Mouse (Mus musculus) v-Abl transformed pro-B cells (cell line): Measurements from ENCODE around the gene Gsc2.

Experiments used
- in situ Hi-C, 2 experiments: fragments of 400-800 bp; cut with MboI; formaldehyde crosslinking; loops; one replicate each; pipeline ENCODE4 v1.15.1; 2025; ENCODE audit not compliant: unreplicated experiment in 2 of 2

Gene Gsc2

DNA sequence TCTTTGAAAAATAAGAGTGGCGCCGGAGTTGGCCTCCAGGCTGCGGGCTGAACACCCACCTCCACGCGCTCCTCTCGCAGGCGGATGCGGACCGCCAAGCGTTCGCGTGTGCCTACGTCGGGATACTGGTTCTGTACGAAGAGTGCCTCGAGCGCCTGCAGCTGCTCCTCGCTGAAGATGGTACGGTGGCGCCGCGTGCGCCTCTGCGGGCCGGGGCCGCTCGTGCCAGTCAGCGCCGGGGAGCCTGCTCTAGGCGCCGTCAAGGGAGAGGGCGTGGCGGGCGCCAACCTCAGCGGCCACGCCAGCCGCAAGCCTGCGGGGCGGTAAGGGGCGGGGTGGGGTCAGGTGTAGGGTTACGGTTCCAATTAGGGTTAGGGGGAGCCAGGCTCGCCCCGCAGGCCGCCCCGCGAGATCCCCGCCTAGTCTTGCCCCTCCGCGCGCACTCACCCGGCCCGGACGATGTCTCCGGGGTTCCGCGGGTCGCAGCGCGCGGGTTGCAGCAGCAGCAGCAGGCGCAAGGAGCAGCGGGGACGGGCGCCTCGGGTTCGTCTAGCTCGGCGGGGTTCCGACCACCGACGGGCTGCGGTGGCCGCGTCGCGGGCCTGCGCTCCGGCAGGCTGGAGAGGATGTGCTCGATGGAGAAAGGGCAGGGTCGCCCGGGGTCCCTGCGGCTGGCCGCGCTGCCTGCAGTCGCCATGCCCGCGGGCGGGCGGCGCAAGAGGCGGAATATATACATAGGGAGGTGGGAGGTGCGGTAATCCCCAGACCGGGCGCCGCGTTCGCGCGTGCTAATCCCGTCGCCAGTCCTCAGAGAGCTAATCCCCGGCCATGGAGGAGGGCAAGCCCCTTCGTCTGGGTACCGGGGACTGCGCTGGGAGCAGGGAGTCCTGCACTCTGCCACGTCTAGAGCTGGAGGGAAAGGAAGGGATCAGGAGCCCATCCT lies at the start of gene Gsc2:
Gsc2 (minus strand) TSS at position 753 of the 943 bp plus-strand sequence.
- in situ Hi-C loops = loop anchor here (5.0 kb wide), 2 partner anchors 73 to 123 kb away; no protein-coding TSS in a partner anchor

DNA sequence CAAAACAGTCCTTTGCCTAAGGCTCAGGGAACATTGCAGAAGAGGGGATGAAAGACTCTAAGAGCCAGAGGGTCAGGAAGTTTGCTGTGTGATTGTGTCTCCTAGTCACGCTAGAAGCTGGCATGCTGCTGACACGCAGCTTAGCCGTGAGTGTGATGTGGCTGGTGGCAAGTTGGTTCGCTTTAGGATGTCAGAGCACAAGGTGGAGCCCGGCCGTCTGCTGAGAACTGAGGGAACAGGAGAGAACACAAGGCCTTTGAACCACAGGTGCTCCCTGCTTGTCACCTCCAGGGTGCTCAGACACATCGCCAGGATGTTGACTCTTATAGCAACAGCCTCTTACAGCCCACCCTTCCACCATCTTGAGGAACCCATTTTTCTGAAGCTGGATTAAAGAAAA lies 47.2 kb upstream of the Gsc2 start:
- in situ Hi-C loops = loop anchor here in 1 of 2 experiments (25.0 kb wide), 1 partner anchor 1075 kb away; no protein-coding TSS in a partner anchor

DNA sequence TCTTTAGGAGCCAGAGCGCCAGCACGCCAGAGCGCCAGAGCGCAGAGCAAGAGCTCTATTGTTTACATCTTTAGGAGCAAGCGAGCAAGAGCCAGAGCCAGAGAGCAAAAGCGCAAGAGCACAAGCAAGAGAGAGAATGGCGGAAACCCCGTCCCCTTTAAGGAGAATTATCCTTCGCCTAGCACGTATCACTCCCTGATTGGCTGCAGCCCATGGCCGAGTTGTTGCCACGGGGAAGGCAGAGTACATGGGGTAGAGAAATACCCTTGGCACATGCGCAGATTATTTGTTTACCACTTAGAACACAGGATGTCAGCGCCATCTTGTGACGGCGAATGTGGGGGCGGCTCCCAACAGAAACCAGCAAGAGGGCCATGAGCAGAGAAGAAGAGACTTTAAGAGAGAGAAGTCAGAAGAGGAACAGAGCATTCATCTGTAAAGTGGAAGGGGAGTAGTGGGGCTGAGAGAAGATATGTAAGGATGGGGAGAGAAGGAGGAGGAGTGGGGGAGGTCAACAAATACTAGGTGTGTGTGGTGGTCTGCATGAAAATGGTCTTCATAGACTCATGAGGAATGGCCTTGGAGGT lies 41.3 kb upstream of the Gsc2 start:
- in situ Hi-C loops = loop anchor here in 1 of 2 experiments (25.0 kb wide), 1 partner anchor 1081 kb away; no protein-coding TSS in a partner anchor

DNA sequence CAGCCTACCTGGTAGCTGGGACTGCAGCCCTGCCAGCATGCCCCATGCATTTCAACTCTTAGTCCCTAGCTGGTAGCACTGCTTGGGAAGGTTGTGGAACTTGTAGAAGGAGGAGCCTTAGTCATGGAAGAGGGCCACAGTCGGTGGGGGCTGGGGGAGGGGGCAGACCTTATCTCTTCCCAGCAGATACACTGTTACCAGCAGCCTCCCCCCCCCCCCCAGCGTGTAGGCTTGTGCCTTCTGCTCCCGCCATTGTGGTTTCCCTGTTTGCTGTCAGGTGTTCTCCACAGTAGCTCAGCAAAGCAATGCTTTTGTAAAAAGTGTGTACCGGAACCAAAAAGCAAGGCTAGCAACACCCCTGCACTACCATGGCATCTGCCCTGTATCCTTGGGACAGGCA lies 36.8 kb upstream of the Gsc2 start:
- in situ Hi-C loops = loop anchor here in 1 of 2 experiments (25.0 kb wide), 1 partner anchor 1086 kb away; no protein-coding TSS in a partner anchor

DNA sequence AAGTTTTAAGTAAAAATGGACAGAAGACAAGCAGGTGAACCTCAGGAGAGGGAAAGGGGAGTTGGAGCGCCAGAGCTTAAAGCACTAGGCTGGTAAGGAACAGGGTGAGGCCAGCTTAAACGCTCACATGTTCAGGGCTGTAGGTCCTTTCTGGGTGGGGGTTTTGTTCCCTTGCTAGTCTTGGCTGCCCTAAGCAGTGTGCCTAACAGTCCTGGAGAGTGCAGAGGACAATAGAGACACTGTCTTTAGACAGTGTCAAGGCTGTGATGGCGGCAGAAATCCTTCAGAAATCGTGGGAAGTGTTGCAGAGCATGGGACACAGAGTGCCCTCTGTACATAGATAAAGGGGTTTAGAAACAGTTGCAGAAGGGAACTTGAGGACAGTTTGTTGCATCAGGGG lies 35.2 kb upstream of the Gsc2 start:
- in situ Hi-C loops = loop anchor here in 1 of 2 experiments (25.0 kb wide), 1 partner anchor 1087 kb away; no protein-coding TSS in a partner anchor

DNA sequence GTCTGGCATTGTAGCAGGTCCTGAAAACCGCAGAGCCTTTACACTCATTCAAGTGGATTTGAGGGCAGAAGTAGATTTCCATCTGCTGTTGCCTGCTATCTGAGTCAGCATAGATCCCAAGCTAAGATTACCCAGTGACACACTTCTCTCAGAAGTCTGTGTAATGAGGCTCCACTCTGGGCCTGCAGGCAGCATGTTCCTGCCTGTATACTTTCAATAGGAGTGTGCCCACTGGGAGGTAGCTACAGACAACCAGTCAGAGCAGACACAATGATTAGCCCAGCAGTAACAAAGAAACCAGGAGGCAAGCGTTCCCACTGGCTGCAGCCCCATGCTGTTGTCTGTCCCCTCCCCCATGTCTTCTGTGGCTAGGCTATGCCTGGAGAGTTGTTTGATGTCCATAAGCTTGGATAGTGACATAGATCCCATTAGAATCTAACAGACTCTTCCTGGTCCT lies 34.6 kb upstream of the Gsc2 start:
- in situ Hi-C loops = no loop called here

DNA sequence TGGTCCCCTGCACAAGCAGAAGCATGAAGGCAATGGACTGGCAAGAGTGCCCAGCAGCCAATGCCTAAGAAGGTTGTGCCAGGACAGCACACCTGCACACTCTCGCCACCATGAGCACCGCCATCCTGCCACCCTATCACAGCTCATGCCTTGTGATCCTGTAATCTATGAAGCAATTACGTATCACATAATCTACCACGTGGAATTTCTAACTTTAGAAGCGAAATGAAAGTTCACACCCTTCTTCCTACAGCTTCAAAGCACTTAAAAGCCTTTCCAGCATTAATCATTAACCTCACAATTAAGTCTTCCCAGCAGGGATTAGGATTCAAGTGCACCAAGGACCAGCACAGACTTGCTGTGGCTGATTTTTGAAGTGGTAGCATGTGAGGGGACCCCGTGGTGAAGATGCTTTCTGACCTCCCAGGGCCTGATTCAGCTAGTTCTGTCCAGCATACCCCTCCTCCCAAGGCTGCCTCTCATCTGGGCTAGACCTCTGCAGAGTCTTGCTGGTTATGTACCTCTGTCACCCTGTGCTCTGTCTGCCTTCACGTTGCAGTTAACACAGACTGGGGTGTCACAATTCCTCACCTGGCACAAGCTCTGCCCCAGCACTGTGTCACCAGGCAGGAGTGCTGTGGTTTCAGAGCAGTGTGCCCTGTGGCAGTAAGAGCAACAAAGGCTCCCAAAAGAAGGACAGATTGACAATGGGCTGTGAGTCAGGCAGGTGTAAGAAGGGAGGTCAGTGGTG lies 30.4 kb upstream of the Gsc2 start:
- in situ Hi-C loops = no loop called here

DNA sequence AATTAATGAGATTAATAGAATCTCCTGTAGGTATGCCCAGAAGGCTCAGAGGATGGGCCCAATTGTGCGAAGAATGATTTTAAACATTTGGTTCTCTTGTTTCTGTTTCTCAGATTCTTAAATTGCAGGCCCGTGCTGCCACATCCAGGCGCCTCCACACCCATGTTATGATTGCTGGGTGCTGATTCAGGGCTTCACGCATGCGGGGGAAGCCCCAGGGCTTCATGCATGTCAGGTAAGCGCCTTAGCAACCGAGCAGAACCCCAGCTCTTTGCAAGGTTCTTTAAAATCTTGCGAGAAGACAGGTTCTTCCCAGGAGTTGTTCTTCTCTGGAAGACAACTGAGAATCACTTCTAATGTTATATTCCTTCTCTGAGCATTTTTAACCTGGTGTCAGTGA lies 28.6 kb upstream of the Gsc2 start:
- in situ Hi-C loops = no loop called here

DNA sequence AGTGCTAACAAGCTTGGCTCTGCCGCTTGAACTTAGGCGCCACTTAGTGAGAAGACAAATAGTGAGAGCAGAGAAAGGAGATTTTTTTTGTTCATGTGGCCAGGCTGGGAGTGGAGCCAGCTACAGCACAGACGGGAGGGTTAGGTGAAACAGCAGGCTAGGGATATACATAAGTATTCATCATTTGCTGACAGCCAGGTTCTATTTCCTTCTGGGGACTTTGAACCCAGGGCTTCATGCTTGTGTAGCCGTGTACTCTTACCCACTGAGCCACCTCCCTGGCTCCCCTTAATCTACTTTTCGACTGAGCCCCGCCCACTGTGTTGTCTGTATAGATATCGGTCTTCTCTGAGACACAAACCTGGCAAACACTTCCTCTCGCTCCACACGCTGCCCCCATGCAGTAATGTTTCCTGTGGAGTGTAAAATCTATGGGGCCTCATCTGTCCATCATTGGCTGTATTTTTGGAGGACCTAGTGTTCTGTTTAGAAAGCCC lies 24.4 kb upstream of the Gsc2 start:
- in situ Hi-C loops = loop anchor here in 1 of 2 experiments (10.0 kb wide), 1 partner anchor 45 kb away; the partner anchor contains the start of gene Vpreb2

DNA sequence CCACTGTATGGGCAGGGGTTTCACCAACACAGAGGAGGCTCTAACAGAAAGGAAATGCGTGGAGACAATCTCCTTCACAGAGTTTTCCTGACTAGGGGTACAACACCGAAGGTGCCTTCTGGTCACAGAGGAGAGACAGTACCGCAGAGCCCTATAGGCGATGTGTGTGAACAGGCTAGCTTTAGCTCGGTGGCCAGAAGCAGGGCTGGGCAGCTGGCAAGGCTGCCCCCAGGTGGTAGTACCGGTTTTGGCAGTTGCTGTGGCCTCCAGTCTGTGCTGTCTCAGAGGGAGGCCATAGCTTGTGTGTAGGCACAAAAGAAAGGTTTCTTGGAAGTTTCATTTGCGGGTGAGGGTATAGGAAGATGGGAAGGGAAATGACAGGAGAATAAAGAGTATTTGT lies 24.0 kb upstream of the Gsc2 start:
- in situ Hi-C loops = loop anchor here in 1 of 2 experiments (10.0 kb wide), 1 partner anchor 46 kb away; the partner anchor contains the start of gene Vpreb2

DNA sequence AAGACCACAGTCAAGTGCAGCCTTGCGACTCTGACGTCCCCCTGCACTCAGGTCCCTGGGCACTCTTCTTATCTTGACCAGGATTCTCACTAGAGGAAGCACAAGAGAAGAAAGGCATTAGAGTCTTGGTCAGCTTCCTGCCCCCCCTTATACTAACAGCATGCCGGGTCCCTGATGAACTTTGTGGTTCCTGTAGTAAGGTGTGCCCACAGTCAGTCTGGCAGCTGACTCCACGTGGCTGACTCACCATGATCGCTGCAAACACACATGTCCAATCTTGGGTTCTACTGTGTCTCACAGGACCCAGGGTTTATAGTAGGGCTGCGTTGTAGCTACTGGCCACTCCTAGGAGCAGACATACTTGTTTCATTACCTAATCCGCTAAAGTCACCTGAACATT lies 23.3 kb upstream of the Gsc2 start:
- in situ Hi-C loops = loop anchor here in 1 of 2 experiments (10.0 kb wide), 1 partner anchor 47 kb away; the partner anchor contains the start of gene Vpreb2

DNA sequence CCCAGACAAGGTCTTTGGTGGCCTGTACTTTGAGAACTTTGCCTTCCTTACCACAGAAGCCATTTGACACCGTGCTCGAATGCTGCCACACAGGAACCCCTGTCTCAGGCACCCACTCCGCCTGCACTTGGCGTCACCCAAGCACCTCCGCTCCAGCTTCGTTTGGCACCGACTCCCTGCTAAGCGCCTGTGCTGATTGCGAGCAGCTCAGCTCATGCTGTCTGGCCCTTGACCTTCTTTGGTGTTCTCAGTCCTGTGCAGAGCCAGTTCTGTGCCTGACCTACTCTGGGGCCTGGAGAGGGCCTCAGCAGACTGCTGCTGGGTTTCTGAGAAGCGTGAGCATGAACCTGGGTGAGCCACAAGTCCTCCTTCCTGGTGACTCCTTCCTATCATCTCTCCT lies 21.9 kb upstream of the Gsc2 start:
- in situ Hi-C loops = loop anchor here in 1 of 2 experiments (10.0 kb wide), 1 partner anchor 48 kb away; the partner anchor contains the start of gene Vpreb2

DNA sequence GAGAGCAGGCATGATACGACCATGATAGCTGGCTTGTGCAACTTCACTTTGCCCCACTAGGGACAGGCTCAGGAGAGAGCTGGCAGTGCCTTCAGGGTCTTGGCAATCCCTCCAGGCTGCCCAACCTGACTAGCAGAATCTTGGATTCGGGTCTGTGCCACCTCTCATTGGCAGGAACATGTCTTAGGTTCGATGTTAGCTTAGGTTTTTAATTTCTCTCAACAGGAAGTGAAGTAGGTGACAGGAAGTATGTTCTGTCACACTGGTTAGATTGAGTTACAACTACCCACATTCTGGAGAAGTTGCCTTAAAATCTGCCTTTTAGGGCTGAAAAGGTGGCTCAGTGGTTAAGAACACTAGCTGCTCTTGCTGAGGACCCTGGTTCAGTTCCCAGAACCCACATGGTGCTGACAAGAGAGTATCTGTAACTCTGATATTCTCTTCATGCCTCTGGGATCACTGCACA lies 19.6 kb upstream of the Gsc2 start:
- in situ Hi-C loops = loop anchor here (5.0 to 10.0 kb wide), 2 partner anchors 43 to 50 kb away; partner anchors contain the start of gene Vpreb2 (in 1 of the 2)

DNA sequence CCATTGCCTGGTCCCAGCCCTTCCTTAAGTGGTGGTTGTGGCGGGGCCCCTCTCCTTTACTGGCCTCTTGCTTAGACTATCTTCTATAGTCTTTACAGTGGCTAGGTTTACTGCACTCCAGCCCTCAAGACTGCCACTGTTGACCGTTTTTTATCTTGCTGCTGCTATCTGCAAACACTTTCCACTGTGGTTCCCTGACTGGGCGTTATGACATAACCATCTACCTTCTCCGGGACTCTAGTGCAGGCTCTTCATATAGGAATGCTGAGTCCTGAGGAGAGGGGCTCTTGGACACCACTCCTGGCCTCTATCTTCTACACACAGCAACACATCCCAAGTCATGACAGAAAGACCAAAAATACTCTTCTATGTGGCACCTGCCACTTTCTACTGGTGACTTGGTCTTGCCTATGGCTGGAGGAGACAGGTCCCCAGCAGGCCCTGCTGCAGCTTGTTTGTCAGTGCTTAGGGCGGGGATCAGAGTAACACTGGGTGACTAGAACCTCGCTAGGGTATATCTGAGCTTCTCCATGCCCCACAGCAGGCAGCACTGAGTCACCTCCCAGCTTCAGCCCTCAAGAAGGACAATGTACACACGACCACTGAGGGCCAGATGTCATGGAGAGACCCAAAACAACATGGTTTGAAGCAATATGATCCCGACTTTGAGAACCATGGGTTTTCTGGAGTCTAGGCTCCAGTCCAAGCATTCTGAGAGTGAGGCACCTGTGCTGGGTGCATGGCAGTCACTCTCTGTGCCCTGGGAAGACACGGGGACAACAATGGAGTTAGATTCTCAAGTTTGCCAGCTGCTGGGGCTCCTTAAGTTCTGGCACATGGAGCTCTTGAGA lies 19.0 kb upstream of the Gsc2 start:
- in situ Hi-C loops = loop anchor here (5.0 to 10.0 kb wide), 2 partner anchors 43 to 51 kb away; partner anchors contain the start of gene Vpreb2 (in 1 of the 2)

DNA sequence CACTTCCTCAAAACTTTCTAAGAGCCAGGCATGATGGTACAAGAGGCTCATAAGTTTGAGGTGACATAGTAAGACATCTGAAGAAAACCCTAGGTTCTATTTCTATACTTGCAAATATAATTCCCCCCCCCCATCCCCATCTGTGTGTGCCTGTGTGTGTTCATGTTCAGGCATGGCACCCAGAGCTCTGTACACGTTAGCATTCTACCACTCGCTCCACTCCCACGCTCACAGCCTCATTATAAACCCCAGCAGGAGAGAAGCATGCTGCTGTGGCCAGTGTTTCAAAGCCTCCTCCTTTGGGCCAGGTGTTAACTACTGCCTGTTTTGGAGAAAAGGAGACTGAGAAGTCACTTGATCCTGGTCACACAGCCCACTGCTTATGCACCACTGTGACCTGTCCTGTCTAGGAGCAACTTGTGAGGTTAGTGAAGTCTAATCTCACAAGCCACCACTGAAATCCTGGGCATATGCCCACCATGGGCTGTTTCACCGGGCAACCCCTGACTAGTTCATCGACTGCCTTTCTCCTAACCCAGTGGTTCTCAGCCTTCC lies 17.1 kb upstream of the Gsc2 start:
- in situ Hi-C loops = loop anchor here (5.0 to 10.0 kb wide), 2 partner anchors 45 to 53 kb away; partner anchors contain the start of gene Vpreb2 (in 1 of the 2)

DNA sequence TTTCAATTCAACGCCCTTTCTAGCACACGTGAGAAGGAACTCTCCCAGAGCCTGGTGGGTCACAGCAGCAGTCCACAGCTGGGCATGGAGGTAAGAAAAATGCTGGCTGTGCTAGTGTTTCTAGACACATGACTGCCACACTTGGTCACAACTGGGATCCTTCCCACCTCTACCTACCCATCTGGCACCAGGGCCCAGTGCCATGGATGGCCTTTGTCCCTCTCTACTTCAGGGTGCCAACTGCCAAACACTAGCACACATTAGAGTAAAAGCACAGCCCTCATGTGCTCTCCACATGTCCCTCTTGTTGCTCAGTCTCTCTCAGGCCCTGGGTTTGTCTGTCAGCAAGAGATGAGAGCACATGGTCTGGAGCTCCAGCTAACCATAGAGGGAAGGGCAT lies 14.8 kb upstream of the Gsc2 start:
- in situ Hi-C loops = loop anchor here (5.0 to 10.0 kb wide), 2 partner anchors 48 to 55 kb away; partner anchors contain the start of gene Vpreb2 (in 1 of the 2)

DNA sequence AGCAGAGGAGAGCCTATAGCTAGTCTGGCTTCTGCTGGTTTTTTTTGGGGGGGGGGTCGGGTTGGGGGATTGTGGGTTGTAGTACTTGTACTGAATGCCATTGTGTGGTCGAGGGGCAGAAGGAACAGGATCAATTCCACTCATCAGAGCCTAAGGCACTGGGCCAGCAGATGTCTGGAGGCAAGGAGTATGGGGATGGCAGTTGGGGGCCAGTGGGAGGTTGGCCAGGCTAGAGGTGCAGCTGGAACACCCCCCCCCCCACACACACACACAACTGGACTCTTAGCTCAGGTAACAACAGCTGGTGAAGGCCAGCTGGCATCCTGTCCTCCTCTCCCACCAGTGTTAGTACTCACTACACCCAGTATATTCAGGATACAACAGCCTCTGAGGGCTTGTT lies 14.4 kb upstream of the Gsc2 start:
- in situ Hi-C loops = no loop called here

DNA sequence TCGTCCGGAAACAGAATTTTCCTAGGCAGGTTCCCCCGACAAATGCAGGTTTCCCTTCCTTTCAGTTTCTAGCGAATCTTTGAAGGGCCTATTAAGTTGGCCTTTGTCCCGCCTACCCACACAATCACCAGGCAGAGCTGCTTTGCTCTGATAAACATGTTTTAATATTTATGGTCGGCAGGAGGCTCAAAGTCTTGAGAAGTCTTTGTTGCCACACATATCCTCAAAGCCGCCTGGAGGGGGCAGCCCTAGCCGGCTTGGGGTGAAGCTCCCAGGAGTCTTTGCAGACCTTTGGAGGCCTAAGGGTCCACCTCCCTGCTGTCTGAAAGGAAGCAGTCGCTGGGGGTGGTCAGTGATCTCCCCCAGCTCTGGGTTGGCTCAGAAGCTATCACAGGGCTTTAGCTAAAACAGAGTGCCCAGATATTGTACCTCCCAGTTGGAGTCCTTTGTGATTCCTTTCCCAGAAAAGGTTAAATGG lies 13.8 kb upstream of the Gsc2 start:
- in situ Hi-C loops = no loop called here
